In the genomic region with DNA sequence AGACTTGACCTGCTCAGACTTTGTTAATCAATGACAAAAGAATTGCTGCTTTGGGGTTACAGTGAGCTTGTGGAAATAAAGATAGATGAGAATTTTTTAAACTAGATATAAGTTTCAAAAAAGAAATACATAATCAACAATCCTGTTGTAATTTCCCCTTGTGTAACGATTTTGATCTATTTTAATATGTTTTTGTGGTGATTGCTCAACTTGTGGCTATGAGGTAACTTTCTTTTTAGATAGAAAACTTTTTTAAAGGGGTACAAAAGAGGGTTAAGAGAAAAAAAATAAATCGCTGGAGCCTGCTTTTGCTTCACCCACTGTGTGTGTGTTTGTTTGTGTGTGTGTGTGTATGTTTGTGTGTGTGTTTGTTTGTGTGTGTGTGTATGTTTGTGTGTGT, we compare ENCODE assay signal across 32 mouse cellular contexts. TPM values are rescaled to one million over a fixed set of nuclear protein-coding genes. Genes with fewer than 3 reads are reported as not detected.
DNase-seq lines count a peak whose midpoint lies in the region; ATAC-seq and TF ChIP-seq lines count a peak whose summit lies in the region.
"Had no signal": no experiment of that assay in that cellular context is flagged by ENCODE, and none has a peak within 500 bp of the region (broad histone marks: within the 10 kb centered on the region; RNA-seq: fewer than 3 reads in every experiment).

No protein-coding gene starts in this region.

- no peaks in the 10 kb centered on the region for H3K9me3 ChIP-seq in heart, embryonic 15.5 days (replicated peaks)
- no peaks in the 10 kb centered on the region for H3K9me3 ChIP-seq in lung, embryonic 16.5 days (ENCODE audit: control insufficient read depth, low read length)
- H3K9me3 ChIP-seq in liver, embryonic 16.5 days (replicated peaks; ENCODE audit: control insufficient read depth, low read length) = no peaks in the 10 kb centered on the region
- H3K9me3 ChIP-seq in limb, embryonic 10.5 days (replicated peaks) = no peaks in the 10 kb centered on the region
- H3K9me3 ChIP-seq: embryonic facial prominence, embryonic 12.5 days; forebrain, embryonic 15.5 days; hindbrain, embryonic 13.5 days; liver, embryonic 13.5 days had no signal

- H3K27ac ChIP-seq in heart, embryonic 15.5 days = peak overlapping the region; percentile 55; the same call in 1 of the 2 replicates
- H3K27ac ChIP-seq in lung, embryonic 16.5 days (ENCODE audit: low read length) = peak overlapping the region; percentile 63
- peak overlapping the region; percentile 42; the same call in 1 of the 2 replicates for H3K27ac ChIP-seq in bone marrow, adult 2 months (ENCODE audit: control insufficient read depth, insufficient read depth, low read depth, low read length, poor library complexity)
- peak overlapping the region; percentile 27 for H3K27ac ChIP-seq in liver, embryonic 16.5 days (ENCODE audit: low read length)
- no peak overlapping the region for H3K27ac ChIP-seq in limb, embryonic 10.5 days
- H3K27ac ChIP-seq: embryonic facial prominence, embryonic 12.5 days; forebrain, embryonic 15.5 days; hindbrain, embryonic 13.5 days; kidney, postnatal 0 days had no signal

- TF ChIP-seq POLR2A in bone marrow, adult 2 months (IDR thresholded peaks at IDR 0.05; ENCODE audit: borderline replicate concordance, control insufficient read depth, low read depth, low read length) = no peak

- no peak overlapping the region for H3K4me2 ChIP-seq in heart, embryonic 15.5 days
- no peak overlapping the region for H3K4me2 ChIP-seq in lung, embryonic 16.5 days (ENCODE audit: low read depth, low read length)
- no peak overlapping the region for H3K4me2 ChIP-seq in liver, embryonic 16.5 days (ENCODE audit: low read depth, low read length)
- H3K4me2 ChIP-seq: embryonic facial prominence, embryonic 12.5 days; forebrain, embryonic 15.5 days; hindbrain, embryonic 13.5 days had no signal

- H3K27me3 ChIP-seq in heart, embryonic 15.5 days = no peaks in the 10 kb centered on the region; the same call in 1 of the 2 replicates
- no peaks in the 10 kb centered on the region for H3K27me3 ChIP-seq in lung, embryonic 16.5 days (ENCODE audit: control insufficient read depth, insufficient read depth, low read depth, low read length)
- H3K27me3 ChIP-seq in liver, embryonic 16.5 days (ENCODE audit: control insufficient read depth, insufficient read depth, low read depth, low read length) = no peaks in the 10 kb centered on the region
- H3K27me3 ChIP-seq in limb, embryonic 10.5 days (ENCODE audit: low read depth, poor library complexity, severe bottlenecking) = no peaks in the 10 kb centered on the region
- H3K27me3 ChIP-seq: embryonic facial prominence, embryonic 12.5 days; forebrain, embryonic 15.5 days; hindbrain, embryonic 13.5 days; liver, embryonic 13.5 days had no signal

- intact Hi-C loops in heart, postnatal 25 days (cut with DNase I) = loop anchor here (2.0 to 5.0 kb wide), 3 partner anchors 236 to 516 kb away; no protein-coding TSS in a partner anchor

- no peak overlapping the region for H3K4me3 ChIP-seq in heart, embryonic 15.5 days
- H3K4me3 ChIP-seq in lung, embryonic 16.5 days (ENCODE audit: low read length) = no peak overlapping the region
- no peak overlapping the region for H3K4me3 ChIP-seq in bone marrow, adult 2 months (replicated peaks; ENCODE audit: control insufficient read depth, low read depth, low read length)
- H3K4me3 ChIP-seq in liver, embryonic 16.5 days (ENCODE audit: low read depth, low read length) = no peak overlapping the region
- H3K4me3 ChIP-seq in limb, embryonic 10.5 days = no peak overlapping the region
- H3K4me3 ChIP-seq: embryonic facial prominence, embryonic 12.5 days; forebrain, embryonic 15.5 days; hindbrain, embryonic 13.5 days; liver, embryonic 13.5 days had no signal

- no peak overlapping the region for H3K9ac ChIP-seq in heart, embryonic 15.5 days
- H3K9ac ChIP-seq in lung, embryonic 16.5 days (ENCODE audit: low read length) = no peak overlapping the region
- no peak overlapping the region for H3K9ac ChIP-seq in liver, embryonic 16.5 days (ENCODE audit: low read depth, low read length)
- H3K9ac ChIP-seq: embryonic facial prominence, embryonic 12.5 days; forebrain, embryonic 15.5 days; hindbrain, embryonic 13.5 days; liver, embryonic 13.5 days had no signal

- no peaks in the 10 kb centered on the region for H3K36me3 ChIP-seq in heart, embryonic 15.5 days
- no peaks in the 10 kb centered on the region for H3K36me3 ChIP-seq in lung, embryonic 16.5 days (ENCODE audit: control insufficient read depth, insufficient read depth, low read length)
- H3K36me3 ChIP-seq in liver, embryonic 16.5 days (ENCODE audit: control insufficient read depth, insufficient read depth) = no peaks in the 10 kb centered on the region
- no peaks in the 10 kb centered on the region for H3K36me3 ChIP-seq in limb, embryonic 10.5 days
- H3K36me3 ChIP-seq: embryonic facial prominence, embryonic 12.5 days; forebrain, embryonic 15.5 days; hindbrain, embryonic 13.5 days; liver, embryonic 13.5 days had no signal

- ATAC-seq in heart, embryonic 15.5 days (replicated peaks; ENCODE audit: insufficient number of reproducible peaks, insufficient read depth, low FRiP score, low read depth) = no peak
- no peak for ATAC-seq in lung, embryonic 16.5 days (ENCODE audit: low read depth)
- no peak for ATAC-seq in liver, embryonic 16.5 days (ENCODE audit: low read depth)
- ATAC-seq: CD4-positive, CD25-positive, alpha-beta regulatory T cell, adult 4 months; forebrain, embryonic 15.5 days; intestine, embryonic 16.5 days; midbrain, embryonic 16.5 days had no signal

- no peak for TF ChIP-seq CTCF in bone marrow, adult 2 months (IDR thresholded peaks at IDR 0.05; ENCODE audit: control insufficient read depth, insufficient read depth, low read length)

- DNase-seq in heart, postnatal 25 days (ENCODE audit: low spot score) = no peak
- no peak for DNase-seq in lung, postnatal 14 days
- DNase-seq in urinary bladder, adult 18-20 months (ENCODE audit: low spot score in 2 of 2) = no peak
- no peak for DNase-seq in limb, embryonic 10.5 days (ENCODE audit: low spot score)
- DNase-seq: adrenal gland, postnatal 25 days; cerebellum, adult 9-10 months; embryo, embryonic 11 days; heart, postnatal 4 days; liver, embryonic 13.5 days; right cerebral cortex, adult 18-20 months; thymus, adult 2 months; thymus, postnatal 36 days had no signal

- peaks cover 15% of the 10 kb centered on the region for H3K4me1 ChIP-seq in heart, embryonic 15.5 days (replicated peaks)
- H3K4me1 ChIP-seq in lung, embryonic 16.5 days (replicated peaks; ENCODE audit: control insufficient read depth, insufficient read depth, low read length) = peaks cover 16% of the 10 kb centered on the region; the same call in 1 of the 2 replicates
- H3K4me1 ChIP-seq in bone marrow, adult 2 months (ENCODE audit: control insufficient read depth, insufficient read depth, low read length) = peaks cover 7% of the 10 kb centered on the region
- no peaks in the 10 kb centered on the region; the same call in 1 of the 2 replicates for H3K4me1 ChIP-seq in liver, embryonic 16.5 days (ENCODE audit: control insufficient read depth, low read depth, low read length)
- 0 out of 2 replicates have a peak, but pooled peaks cover 4% of the 10 kb centered on the region for H3K4me1 ChIP-seq in limb, embryonic 10.5 days
- H3K4me1 ChIP-seq: embryonic facial prominence, embryonic 12.5 days; forebrain, embryonic 15.5 days; hindbrain, embryonic 13.5 days had no signal

- WGBS in heart, embryonic 15.5 days = 74% methylated on average over 2 of the region's 2 CpGs
- 52% methylated on average over 2 of the region's 2 CpGs for WGBS in lung, embryonic 16.5 days
- WGBS in bone marrow, adult 2 months = 7% methylated on average over 2 of the region's 2 CpGs
- 39% methylated on average over 2 of the region's 2 CpGs for WGBS in liver, embryonic 16.5 days (ENCODE audit: insufficient replicate concordance)
- WGBS in limb, embryonic 10.5 days = 88% methylated on average over 2 of the region's 2 CpGs

RNA-seq across cellular contexts. Expression of a gene that starts 25.0 kb away (rescaled TPM):
- polyA plus RNA-seq in heart, embryonic 15.5 days (2015; fragmentation: Nextera tagmentation; extraction: Ambion mirVana) = 0.15 and 0.37 TPM in 2 replicates
- under 1 TPM in 1 of 2 experiments, not detected in 1; 0.10 TPM for total RNA-seq in heart, postnatal 25 days (2021)
- 0.29 and 0.33 TPM in 2 replicates for polyA plus RNA-seq in lung, embryonic 16.5 days (2015; fragmentation: Nextera tagmentation; extraction: Ambion mirVana)
- 0.68 TPM in 1 of 2 replicates, not detected in the other for polyA plus RNA-seq in bone marrow, adult 2 months (2011; ENCODE audit: insufficient read depth, insufficient read length, low replicate concordance, missing spikeins)
- polyA plus RNA-seq in liver, embryonic 16.5 days (2015; fragmentation: Nextera tagmentation; extraction: Ambion mirVana) = 0.23 and 0.46 TPM in 2 replicates
- not detected in 2 replicates for polyA plus RNA-seq in limb, embryonic 10.5 days (2016; fragmentation: Nextera tagmentation; extraction: Ambion mirVana)
- total RNA-seq: adrenal gland, postnatal 25 days; gastrocnemius, adult 18-20 months; gastrocnemius, postnatal 4 days; heart, adult 8-10 months; heart, postnatal 4 days; left cerebral cortex, postnatal 10 days had no signal
- polyA plus RNA-seq: CD4-positive, CD25-positive, alpha-beta regulatory T cell, adult 4 months; embryonic facial prominence, embryonic 12.5 days; forebrain, embryonic 15.5 days; frontal cortex, adult 2 months; heart, embryonic 14.5 days; hindbrain, embryonic 13.5 days; kidney, postnatal 0 days; limb, embryonic 11.5 days; liver, embryonic 13.5 days; midbrain, embryonic 16.5 days had no signal

RNA-seq across cellular contexts. Expression of a gene that starts 25.0 kb away (rescaled TPM):
- not detected in 2 replicates for polyA plus RNA-seq in heart, embryonic 15.5 days (2015; fragmentation: Nextera tagmentation; extraction: Ambion mirVana)
- not detected for total RNA-seq in heart, postnatal 25 days (2021)
- polyA plus RNA-seq in lung, embryonic 16.5 days (2015; fragmentation: Nextera tagmentation; extraction: Ambion mirVana) = not detected in 2 replicates
- 2.3 TPM in 1 of 2 replicates, not detected in the other for polyA plus RNA-seq in bone marrow, adult 2 months (2011; ENCODE audit: insufficient read depth, insufficient read length, low replicate concordance, missing spikeins)
- polyA plus RNA-seq in liver, embryonic 16.5 days (2015; fragmentation: Nextera tagmentation; extraction: Ambion mirVana) = 0.20 TPM in 1 of 2 replicates, not detected in the other
- polyA plus RNA-seq in limb, embryonic 10.5 days (2016; fragmentation: Nextera tagmentation; extraction: Ambion mirVana) = not detected in 2 replicates
- total RNA-seq: adrenal gland, adult 18-20 months; adrenal gland, postnatal 25 days; gastrocnemius, adult 18-20 months; gastrocnemius, postnatal 4 days; heart, adult 8-10 months; heart, postnatal 4 days; left cerebral cortex, postnatal 10 days had no signal
- polyA plus RNA-seq: CD4-positive, CD25-positive, alpha-beta regulatory T cell, adult 4 months; embryonic facial prominence, embryonic 12.5 days; forebrain, embryonic 15.5 days; frontal cortex, adult 2 months; heart, embryonic 14.5 days; hindbrain, embryonic 13.5 days; kidney, postnatal 0 days; limb, embryonic 11.5 days; midbrain, embryonic 16.5 days; neural tube, embryonic 11.5 days; thymus, adult 2 months had no signal

RNA-seq across cellular contexts. Expression of a gene that starts 36.2 kb away (rescaled TPM):
- polyA plus RNA-seq in heart, embryonic 15.5 days (2015; fragmentation: Nextera tagmentation; extraction: Ambion mirVana) = 0.10 and 0.66 TPM in 2 replicates
- total RNA-seq in heart, postnatal 25 days (2021) = under 1 TPM in 1 of 2 experiments, not detected in 1; 0.23 TPM
- polyA plus RNA-seq in lung, embryonic 16.5 days (2015; fragmentation: Nextera tagmentation; extraction: Ambion mirVana) = 0.23 and 0.36 TPM in 2 replicates
- polyA plus RNA-seq in bone marrow, adult 2 months (2011; ENCODE audit: insufficient read depth, insufficient read length, low replicate concordance, missing spikeins) = 2.7 and 4.9 TPM in 2 replicates
- polyA plus RNA-seq in liver, embryonic 16.5 days (2015; fragmentation: Nextera tagmentation; extraction: Ambion mirVana) = 0.21 and 0.30 TPM in 2 replicates
- polyA plus RNA-seq in limb, embryonic 10.5 days (2016; fragmentation: Nextera tagmentation; extraction: Ambion mirVana) = not detected in 2 replicates
- total RNA-seq: adrenal gland, postnatal 25 days; gastrocnemius, adult 18-20 months; heart, postnatal 4 days; left cerebral cortex, postnatal 10 days had no signal
- polyA plus RNA-seq: embryonic facial prominence, embryonic 12.5 days; forebrain, embryonic 15.5 days; hindbrain, embryonic 13.5 days; limb, embryonic 11.5 days; midbrain, embryonic 16.5 days; neural tube, embryonic 11.5 days had no signal

RNA-seq across cellular contexts. Expression of a gene that starts 39.8 kb away (rescaled TPM):
- polyA plus RNA-seq in heart, embryonic 15.5 days (2015; fragmentation: Nextera tagmentation; extraction: Ambion mirVana) = 0.18 and 3.5 TPM in 2 replicates
- under 1 TPM; 0.28 to 0.42 TPM for total RNA-seq in heart, postnatal 25 days (2021)
- 0.79 and 0.87 TPM in 2 replicates for polyA plus RNA-seq in lung, embryonic 16.5 days (2015; fragmentation: Nextera tagmentation; extraction: Ambion mirVana)
- 6.2 and 16.8 TPM in 2 replicates for polyA plus RNA-seq in bone marrow, adult 2 months (2011; ENCODE audit: insufficient read depth, insufficient read length, low replicate concordance, missing spikeins)
- polyA plus RNA-seq in liver, embryonic 16.5 days (2015; fragmentation: Nextera tagmentation; extraction: Ambion mirVana) = 6.3 and 6.6 TPM in 2 replicates
- 0.59 and 0.62 TPM in 2 replicates for polyA plus RNA-seq in limb, embryonic 10.5 days (2016; fragmentation: Nextera tagmentation; extraction: Ambion mirVana)
- total RNA-seq: gastrocnemius, adult 18-20 months had no signal
